Comparison of ENCODE assay signal across 14 mouse cellular contexts in genomic region chr2:172900954-172901701, GRCm38 (mm10). TPM values are rescaled to one million over a fixed set of nuclear protein-coding genes. Genes with fewer than 3 reads are reported as not detected.
DNase-seq lines count a peak whose midpoint lies in the region; ATAC-seq and TF ChIP-seq lines count a peak whose summit lies in the region.
"Had no signal": no experiment of that assay in that cellular context is flagged by ENCODE, and none has a peak within 500 bp of the region (broad histone marks: within the 10 kb centered on the region; RNA-seq: fewer than 3 reads in every experiment).

No protein-coding gene starts in this region.

- H3K9ac ChIP-seq in heart, postnatal 0 days (replicated peaks; ENCODE audit: low read depth, low read length), result no peak overlapping the region
- H3K9ac ChIP-seq in intestine, postnatal 0 days (ENCODE audit: low read depth, low read length), result no peak overlapping the region
- H3K9ac ChIP-seq in limb, embryonic 11.5 days (ENCODE audit: low read length), result no peak overlapping the region
- H3K9ac ChIP-seq in stomach, embryonic 16.5 days (ENCODE audit: low read length), result no peak overlapping the region
- H3K9ac ChIP-seq in midbrain, embryonic 13.5 days (replicated peaks), result no peak overlapping the region

- H3K27me3 ChIP-seq in heart, postnatal 0 days (ENCODE audit: control insufficient read depth, insufficient read depth, low read length), result no peaks in the 10 kb centered on the region
- H3K27me3 ChIP-seq in intestine, postnatal 0 days (replicated peaks; ENCODE audit: control insufficient read depth, insufficient read depth, low read length), result no peaks in the 10 kb centered on the region
- no peaks in the 10 kb centered on the region for H3K27me3 ChIP-seq in limb, embryonic 11.5 days (ENCODE audit: control insufficient read depth, insufficient read depth, low read length)
- H3K27me3 ChIP-seq in stomach, embryonic 16.5 days (ENCODE audit: control insufficient read depth, insufficient read depth, low read length), result no peaks in the 10 kb centered on the region
- H3K27me3 ChIP-seq in midbrain, embryonic 13.5 days, result no peaks in the 10 kb centered on the region

- intact Hi-C loops in left cerebral cortex, postnatal 10 days (cut with DNase I), result no loop called here

- TF ChIP-seq CTCF in heart, postnatal 0 days (IDR thresholded peaks at IDR 0.05; ENCODE audit: low read depth), result no peak
- TF ChIP-seq CTCF in intestine, postnatal 0 days (IDR thresholded peaks at IDR 0.05; ENCODE audit: low read depth), result peak; percentile 57

- ATAC-seq in heart, postnatal 0 days (ENCODE audit: insufficient read depth, low read depth), result peak; percentile 37; the same call in 1 of the 2 replicates
- ATAC-seq in intestine, postnatal 0 days, result peak; percentile 77
- ATAC-seq in limb, embryonic 11.5 days (ENCODE audit: insufficient number of reproducible peaks, low FRiP score, low TSS enrichment, low read depth), result peak; percentile 73
- peak; percentile 89 for ATAC-seq in stomach, embryonic 16.5 days (ENCODE audit: insufficient read depth, low FRiP score)
- ATAC-seq in midbrain, embryonic 13.5 days, result no peak
- ATAC-seq: forebrain, embryonic 14.5 days had no signal

- H3K36me3 ChIP-seq in heart, postnatal 0 days (replicated peaks; ENCODE audit: control insufficient read depth, insufficient read depth, low read length), result no peaks in the 10 kb centered on the region
- H3K36me3 ChIP-seq in intestine, postnatal 0 days (ENCODE audit: control insufficient read depth, insufficient read depth), result no peaks in the 10 kb centered on the region
- H3K36me3 ChIP-seq in limb, embryonic 11.5 days (ENCODE audit: control insufficient read depth, insufficient read depth, low read length), result peaks cover 3% of the 10 kb centered on the region; the same call in 1 of the 2 replicates
- no peaks in the 10 kb centered on the region for H3K36me3 ChIP-seq in stomach, embryonic 16.5 days (ENCODE audit: control insufficient read depth, insufficient read depth, low read length)
- no peaks in the 10 kb centered on the region for H3K36me3 ChIP-seq in midbrain, embryonic 13.5 days

- 60% methylated on average over 10 of the region's 10 CpGs for WGBS in heart, postnatal 0 days
- WGBS in intestine, postnatal 0 days, result 31% methylated on average over 10 of the region's 10 CpGs
- WGBS in limb, embryonic 11.5 days, result 60% methylated on average over 10 of the region's 10 CpGs
- WGBS in stomach, embryonic 16.5 days, result 40% methylated on average over 10 of the region's 10 CpGs
- WGBS in midbrain, embryonic 13.5 days, result 82% methylated on average over 10 of the region's 10 CpGs

- no peak overlapping the region for H3K4me3 ChIP-seq in heart, postnatal 0 days (ENCODE audit: low read depth, low read length)
- no peak overlapping the region for H3K4me3 ChIP-seq in intestine, postnatal 0 days (ENCODE audit: low read depth, low read length)
- H3K4me3 ChIP-seq in limb, embryonic 11.5 days (ENCODE audit: low read depth, low read length), result no peak overlapping the region
- no peak overlapping the region for H3K4me3 ChIP-seq in stomach, embryonic 16.5 days (replicated peaks; ENCODE audit: low read length)
- H3K4me3 ChIP-seq in midbrain, embryonic 13.5 days (replicated peaks), result no peak overlapping the region

- TF ChIP-seq EP300 in heart, postnatal 0 days (IDR thresholded peaks at IDR 0.05; ENCODE audit: low read depth), result no peak

- no peak for DNase-seq in heart, postnatal 0 days (ENCODE audit: low spot score)
- DNase-seq in heart, postnatal 4 days, result no peak
- DNase-seq in limb, embryonic 11.5 days (ENCODE audit: low spot score), result peak; percentile 58
- no peak for DNase-seq in urinary bladder, postnatal 14 days (ENCODE audit: low spot score)
- DNase-seq in left cerebral cortex, postnatal 10 days (ENCODE audit: extremely low spot score in 1 of 2, low spot score in 2 of 2), result no peak
- DNase-seq: adrenal gland, postnatal 14 days; cerebellum, postnatal 10 days; heart, postnatal 10 days had no signal

- H3K9me3 ChIP-seq in heart, postnatal 0 days (replicated peaks; ENCODE audit: control insufficient read depth, low read length), result no peaks in the 10 kb centered on the region
- H3K9me3 ChIP-seq in intestine, postnatal 0 days (ENCODE audit: control insufficient read depth), result no peaks in the 10 kb centered on the region
- peaks cover 2% of the 10 kb centered on the region; the same call in 1 of the 2 replicates for H3K9me3 ChIP-seq in limb, embryonic 11.5 days (ENCODE audit: control insufficient read depth, low read length)
- H3K9me3 ChIP-seq in stomach, embryonic 16.5 days (replicated peaks; ENCODE audit: control insufficient read depth, low read length), result no peaks in the 10 kb centered on the region
- peaks cover 6% of the 10 kb centered on the region; the same call in 1 of the 2 replicates for H3K9me3 ChIP-seq in midbrain, embryonic 13.5 days

- H3K27ac ChIP-seq in heart, postnatal 0 days (ENCODE audit: low read depth), result no peak overlapping the region
- H3K27ac ChIP-seq in intestine, postnatal 0 days (ENCODE audit: low read depth, low read length), result peak overlapping the region; percentile 71
- H3K27ac ChIP-seq in limb, embryonic 11.5 days (replicated peaks; ENCODE audit: low read depth, low read length), result peak overlapping the region; percentile 51; the same call in 1 of the 2 replicates
- H3K27ac ChIP-seq in stomach, embryonic 16.5 days (ENCODE audit: low read length), result peak overlapping the region; percentile 70
- H3K27ac ChIP-seq in midbrain, embryonic 13.5 days, result no peak overlapping the region

- H3K4me1 ChIP-seq in heart, postnatal 0 days (ENCODE audit: control insufficient read depth, insufficient read depth), result peaks cover 14% of the 10 kb centered on the region; the same call in 1 of the 2 replicates
- H3K4me1 ChIP-seq in intestine, postnatal 0 days (replicated peaks; ENCODE audit: control insufficient read depth, insufficient read depth, low read length), result peaks cover 12% of the 10 kb centered on the region; the same call in 1 of the 2 replicates
- H3K4me1 ChIP-seq in limb, embryonic 11.5 days (ENCODE audit: control insufficient read depth, insufficient read depth, low read length), result peaks cover 12% of the 10 kb centered on the region
- peaks cover 15% of the 10 kb centered on the region for H3K4me1 ChIP-seq in stomach, embryonic 16.5 days (ENCODE audit: control insufficient read depth, insufficient read depth, low read length)
- H3K4me1 ChIP-seq in midbrain, embryonic 13.5 days (replicated peaks), result no peaks in the 10 kb centered on the region

- no peak overlapping the region for H3K4me2 ChIP-seq in heart, postnatal 0 days (ENCODE audit: low read depth, low read length)
- H3K4me2 ChIP-seq in intestine, postnatal 0 days (replicated peaks; ENCODE audit: low read depth), result 0 out of 2 replicates have a peak overlapping the region, but pooled peaks have one; percentile 21
- H3K4me2 ChIP-seq in limb, embryonic 11.5 days (ENCODE audit: low read depth, severe bottlenecking), result no peak overlapping the region
- H3K4me2 ChIP-seq in stomach, embryonic 16.5 days (ENCODE audit: low read depth, low read length), result no peak overlapping the region
- H3K4me2 ChIP-seq in midbrain, embryonic 13.5 days (replicated peaks), result no peak overlapping the region
- H3K4me2 ChIP-seq: midbrain, embryonic 11.5 days had no signal

RNA-seq across cellular contexts. Expression of gene Bmp7, which starts 39.0 kb away (rescaled TPM):
- total RNA-seq in heart, postnatal 0 days (2014; rRNA removed; ENCODE audit: low replicate concordance), result 51.3 and 60.3 TPM in 2 replicates
- 11.8 TPM in 2 replicates for polyA plus RNA-seq in heart, postnatal 0 days (2015; fragmentation: Nextera tagmentation; extraction: Ambion mirVana)
- 10 to 100 TPM; 16.1 to 20.1 TPM for total RNA-seq in heart, postnatal 4 days (2021)
- 37.6 and 41.1 TPM in 2 replicates for polyA plus RNA-seq in intestine, postnatal 0 days (2015; fragmentation: Nextera tagmentation; extraction: Ambion mirVana)
- 38.1 and 40.9 TPM in 2 replicates for polyA plus RNA-seq in limb, embryonic 11.5 days (2014; fragmentation: Nextera tagmentation; extraction: Ambion mirVana)
- 15.5 and 15.7 TPM in 2 replicates for polyA plus RNA-seq in stomach, embryonic 16.5 days (2015; fragmentation: Nextera tagmentation; extraction: Ambion mirVana)
- polyA plus RNA-seq in midbrain, embryonic 13.5 days (2015; fragmentation: Nextera tagmentation; extraction: Ambion mirVana), result 9.1 and 12.6 TPM in 2 replicates
- 10 to 100 TPM; 10.3 to 10.7 TPM for total RNA-seq in left cerebral cortex, postnatal 10 days (2021)
- total RNA-seq: neutrophil, adult 5-6 weeks had no signal

Comparison
In these comparisons a context has a peak if more than half of its experiments do, and no peak if none do; other contexts are left out.
1. H3K27ac ChIP-seq: peak in intestine, postnatal 0 days (single experiment), limb, embryonic 11.5 days (single experiment) and stomach, embryonic 16.5 days (single experiment); none in heart, postnatal 0 days (single experiment) and midbrain, embryonic 13.5 days (single experiment).